Mouse (Mus musculus): ENCODE data around the gene Gm49387. TPM values are rescaled to one million over a fixed set of nuclear protein-coding genes. Genes with fewer than 3 reads are reported as not detected.

Gm49387 gene
- polyA plus RNA-seq, 1 experiment from 2014 or later, result 0.93 TPM

GRCm38 (mm10) chr14:31576846-31577697, 63.6 kb downstream of the Gm49387 start:
- Histone ChIP-seq H3K36me3 (no peaks in the 10 kb centered on the region), H3K27me3 (no peaks in the 10 kb centered on the region), H3K27ac (no peak overlapping the region), H3K4me2 (replicated peaks) (no peak overlapping the region), H3K4me3 (no peak overlapping the region), H3K9me3 (replicated peaks) (no peaks in the 10 kb centered on the region), H3K9ac (no peak overlapping the region), H3K4me1 (peaks cover 2% of the 10 kb centered on the region; the same call in 1 of the 2 replicates)
- no peak for ATAC-seq (ENCODE audit: low FRiP score)
- WGBS, result 58% methylated on average over 10 of the region's 10 CpGs

- 74% methylated on average over 9 of the region's 9 CpGs for WGBS
Observed at GRCm38 (mm10) chr14:31575866-31576265, 64.8 kb downstream of the Gm49387 start.

GRCm38 (mm10) chr14:31574903-31575665, 65.6 kb downstream of the Gm49387 start:
- 90% methylated on average over 18 of the region's 18 CpGs for WGBS
- no peak overlapping the region for H3K4me3 ChIP-seq
- no peak overlapping the region for H3K9ac ChIP-seq
- peaks cover 2% of the 10 kb centered on the region; the same call in 1 of the 2 replicates for H3K4me1 ChIP-seq
- ATAC-seq (ENCODE audit: low FRiP score), result no peak
- H3K9me3 ChIP-seq (replicated peaks), result no peaks in the 10 kb centered on the region
- no peak overlapping the region for H3K4me2 ChIP-seq (replicated peaks)
- no peaks in the 10 kb centered on the region for H3K36me3 ChIP-seq
- no peak overlapping the region for H3K27ac ChIP-seq
- H3K27me3 ChIP-seq, result no peaks in the 10 kb centered on the region

More at GRCm38 (mm10) chr14:31575866-31576265, 64.8 kb downstream of the Gm49387 start:
- Histone ChIP-seq H3K36me3 (no peaks in the 10 kb centered on the region), H3K9me3 (replicated peaks) (no peaks in the 10 kb centered on the region), H3K4me1 (peaks cover 2% of the 10 kb centered on the region; the same call in 1 of the 2 replicates), H3K4me2 (replicated peaks) (no peak overlapping the region), H3K27me3 (no peaks in the 10 kb centered on the region), H3K9ac (no peak overlapping the region), H3K4me3 (no peak overlapping the region), H3K27ac (no peak overlapping the region)
- ATAC-seq (ENCODE audit: low FRiP score), result no peak

- Histone ChIP-seq H3K27ac (no peak overlapping the region), H3K4me2 (replicated peaks) (no peak overlapping the region), H3K9ac (no peak overlapping the region), H3K27me3 (no peaks in the 10 kb centered on the region), H3K36me3 (no peaks in the 10 kb centered on the region), H3K4me1 (peaks cover 7% of the 10 kb centered on the region), H3K9me3 (replicated peaks) (no peaks in the 10 kb centered on the region), H3K4me3 (no peak overlapping the region)
- 83% methylated on average over 9 of the region's 9 CpGs for WGBS
- ATAC-seq (ENCODE audit: low FRiP score), result no peak
Observed at GRCm38 (mm10) chr14:31572561-31573175, 68.0 kb downstream of the Gm49387 start.

- H3K4me1 ChIP-seq, result peaks cover 6% of the 10 kb centered on the region
- H3K36me3 ChIP-seq, result no peaks in the 10 kb centered on the region
- no peak overlapping the region for H3K4me3 ChIP-seq
- no peak overlapping the region for H3K4me2 ChIP-seq (replicated peaks)
- WGBS, result 94% methylated on average over 5 of the region's 5 CpGs
- ATAC-seq (ENCODE audit: low FRiP score), result no peak
- H3K27me3 ChIP-seq, result no peaks in the 10 kb centered on the region
- H3K9ac ChIP-seq, result no peak overlapping the region
- H3K27ac ChIP-seq, result no peak overlapping the region
- no peaks in the 10 kb centered on the region for H3K9me3 ChIP-seq (replicated peaks)
Observed at GRCm38 (mm10) chr14:31571419-31571818, 69.3 kb downstream of the Gm49387 start.

GRCm38 (mm10) chr14:31570131-31570951, 70.3 kb downstream of the Gm49387 start:
- Histone ChIP-seq H3K27me3 (no peaks in the 10 kb centered on the region), H3K27ac (no peak overlapping the region), H3K4me2 (replicated peaks) (no peak overlapping the region), H3K36me3 (no peaks in the 10 kb centered on the region), H3K4me3 (no peak overlapping the region), H3K9ac (no peak overlapping the region), H3K4me1 (peaks cover 6% of the 10 kb centered on the region), H3K9me3 (replicated peaks) (no peaks in the 10 kb centered on the region)
- 79% methylated on average over 6 of the region's 6 CpGs for WGBS
- no peak for ATAC-seq (ENCODE audit: low FRiP score)

- 58% methylated on average over 7 of the region's 7 CpGs for WGBS
- H3K36me3 ChIP-seq, result no peaks in the 10 kb centered on the region
- H3K4me3 ChIP-seq, result no peak overlapping the region
- H3K4me1 ChIP-seq, result peaks cover 12% of the 10 kb centered on the region
- H3K9me3 ChIP-seq (replicated peaks), result no peaks in the 10 kb centered on the region
- no peak overlapping the region for H3K9ac ChIP-seq
- no peak overlapping the region for H3K4me2 ChIP-seq (replicated peaks)
- no peaks in the 10 kb centered on the region for H3K27me3 ChIP-seq
- H3K27ac ChIP-seq, result no peak overlapping the region
- ATAC-seq (ENCODE audit: low FRiP score), result no peak
Observed at GRCm38 (mm10) chr14:31569151-31569631, 71.5 kb downstream of the Gm49387 start.

- no peaks in the 10 kb centered on the region for H3K27me3 ChIP-seq
- H3K27ac ChIP-seq, result no peak overlapping the region
- ATAC-seq (ENCODE audit: low FRiP score), result no peak
- no peak overlapping the region for H3K4me3 ChIP-seq
- H3K36me3 ChIP-seq, result no peaks in the 10 kb centered on the region
- H3K9me3 ChIP-seq (replicated peaks), result no peaks in the 10 kb centered on the region
- 77% methylated on average over 9 of the region's 9 CpGs for WGBS
- no peak overlapping the region for H3K4me2 ChIP-seq (replicated peaks)
- no peak overlapping the region for H3K9ac ChIP-seq
- peaks cover 12% of the 10 kb centered on the region for H3K4me1 ChIP-seq
Observed at GRCm38 (mm10) chr14:31565478-31566212, 75.0 kb downstream of the Gm49387 start.

- no peaks in the 10 kb centered on the region for H3K27me3 ChIP-seq
- H3K9me3 ChIP-seq (replicated peaks), result no peaks in the 10 kb centered on the region
- no peak overlapping the region for H3K4me3 ChIP-seq
- no peak overlapping the region for H3K27ac ChIP-seq
- no peaks in the 10 kb centered on the region for H3K36me3 ChIP-seq
- H3K9ac ChIP-seq, result no peak overlapping the region
- H3K4me2 ChIP-seq (replicated peaks), result no peak overlapping the region
- 25% methylated on average over 6 of the region's 6 CpGs for WGBS
- no peak for ATAC-seq (ENCODE audit: low FRiP score)
- peaks cover 12% of the 10 kb centered on the region for H3K4me1 ChIP-seq
Observed at GRCm38 (mm10) chr14:31564452-31565179, 76.1 kb downstream of the Gm49387 start.

- no peaks in the 10 kb centered on the region for H3K9me3 ChIP-seq (replicated peaks)
- H3K4me1 ChIP-seq, result peaks cover 7% of the 10 kb centered on the region; the same call in 1 of the 2 replicates
- ATAC-seq (ENCODE audit: low FRiP score), result no peak
- no peak overlapping the region for H3K4me3 ChIP-seq
- H3K9ac ChIP-seq, result no peak overlapping the region
- no peaks in the 10 kb centered on the region for H3K36me3 ChIP-seq
- no peaks in the 10 kb centered on the region for H3K27me3 ChIP-seq
- H3K27ac ChIP-seq, result no peak overlapping the region
- no peak overlapping the region for H3K4me2 ChIP-seq (replicated peaks)
- 68% methylated on average over 5 of the region's 5 CpGs for WGBS
Observed at GRCm38 (mm10) chr14:31560886-31561285, 79.8 kb downstream of the Gm49387 start.
